Mouse (Mus musculus) R1 (cell line): ENCODE measurements at regions not wholly inside any gene's neighbourhood (a gene's known extent, or its start where the extent isn't known, plus 50 kb on each side); places are given as distances from the start of the nearest gene placed in this dataset.

Source experiments
- DNase-seq: peaks from one replicate; pipeline ENCODE4 v3.0.0-alpha.2; 2018; ENCODE audit warnings: low read depth, low spot score

DNA sequence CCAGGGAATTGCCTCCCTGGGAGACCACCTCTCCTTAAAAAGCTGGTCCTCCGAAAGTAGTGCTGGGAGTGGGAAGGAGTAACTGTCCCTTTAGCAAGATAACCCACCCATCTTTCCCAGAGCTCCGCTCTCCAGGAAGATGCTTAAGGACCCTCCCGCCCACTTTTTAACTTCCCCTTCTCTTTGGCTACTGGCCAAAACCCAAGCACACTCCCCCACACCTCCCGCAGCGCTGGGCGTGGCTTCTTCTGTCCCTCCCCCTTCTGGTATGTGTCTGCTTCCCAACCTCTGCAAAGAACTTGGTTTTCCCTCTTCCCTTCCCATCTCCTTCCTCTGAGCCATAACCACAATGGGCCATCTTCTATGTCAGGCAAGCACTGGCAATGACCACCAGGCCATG is 85.4 kb downstream of the Rpap3 start:
- DNase-seq = peak; percentile 85

DNA sequence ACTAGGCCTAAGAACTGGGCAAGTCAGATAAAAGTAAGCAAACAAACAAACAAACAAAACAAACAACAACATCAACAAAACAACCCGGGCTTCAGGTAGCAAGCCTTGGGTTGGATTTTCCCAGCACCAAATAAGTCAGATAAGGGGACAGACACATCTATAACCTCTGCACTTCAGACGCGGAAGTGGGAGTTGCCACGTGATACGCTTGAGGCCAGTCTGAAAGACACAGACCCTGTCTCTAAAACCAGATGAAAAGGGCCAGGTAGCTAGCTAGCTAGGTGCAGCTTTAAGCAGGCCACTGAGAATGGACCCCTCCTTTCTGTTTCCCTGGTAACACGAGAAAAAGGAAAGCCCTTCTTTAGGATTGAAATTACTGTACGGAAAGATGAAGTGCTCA is 85.9 kb downstream of the Rpap3 start:
- DNase-seq = peak; percentile 42

DNA sequence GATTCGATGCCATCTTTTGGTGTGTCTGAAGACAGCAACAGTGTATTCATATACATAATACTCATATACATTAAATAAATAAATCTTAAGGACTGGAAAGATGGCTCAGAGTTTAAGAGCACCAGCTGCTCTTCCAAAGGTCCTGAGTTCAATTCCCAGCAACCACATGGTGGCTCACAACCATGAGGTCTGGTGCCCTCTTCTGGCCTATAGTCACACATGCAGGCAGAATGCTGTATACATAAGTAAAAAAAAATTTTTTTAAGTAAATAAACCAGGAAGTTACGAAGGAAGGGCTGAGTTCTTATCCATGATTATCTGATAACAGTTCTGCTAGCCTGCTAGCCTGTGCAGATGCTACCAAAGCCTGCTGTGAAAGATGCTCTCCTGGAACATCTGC is 93.3 kb downstream of the Rpap3 start:
- DNase-seq = no peak

DNA sequence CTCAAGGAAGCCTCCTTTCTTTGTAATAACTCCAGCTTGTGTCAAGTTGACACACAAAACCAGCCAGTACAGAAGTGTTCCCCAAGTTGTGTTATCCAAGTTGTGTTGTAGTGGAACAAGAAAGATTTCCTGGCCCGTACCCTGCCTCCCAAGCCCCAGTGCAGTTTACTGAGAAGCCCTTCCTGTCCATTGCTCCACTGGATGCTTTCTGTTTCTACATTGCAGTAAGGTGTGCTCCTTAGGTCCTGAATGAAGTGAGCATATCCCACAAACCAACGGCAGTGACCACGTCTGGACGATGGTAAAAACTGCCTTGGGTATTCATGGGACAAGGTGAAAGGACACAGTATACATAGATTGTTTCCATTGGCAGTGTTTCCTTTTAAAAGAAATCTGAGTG is 94.9 kb downstream of the Rpap3 start:
- DNase-seq = no peak

DNA sequence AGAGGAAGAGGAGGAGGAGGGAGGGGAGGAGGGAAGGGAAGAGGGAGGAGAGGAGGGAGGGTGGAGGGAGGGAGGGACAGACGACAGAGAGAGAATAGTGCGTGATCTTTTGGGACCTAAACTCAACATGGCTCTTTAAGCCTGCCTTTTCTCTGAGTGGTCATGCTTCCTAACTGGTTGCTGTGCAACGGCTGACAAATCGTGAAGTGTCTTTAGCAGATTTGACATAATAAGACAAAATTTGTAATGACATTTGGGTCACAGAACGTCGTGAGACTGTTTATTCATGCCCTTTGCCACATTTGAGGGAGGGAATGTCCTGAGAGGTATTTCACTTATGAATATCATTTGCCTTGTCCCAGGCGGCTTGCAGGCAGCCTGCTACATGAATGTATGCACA is 96.1 kb downstream of the Rpap3 start:
- DNase-seq = no peak

- no peak for DNase-seq
Measured at GRCm38 (mm10) chr15:97608651-97609050, 97.0 kb downstream of the Rpap3 start.

- DNase-seq = no peak
Measured at GRCm38 (mm10) chr15:97607617-97608206, 97.9 kb downstream of the Rpap3 start.

GRCm38 (mm10) chr15:97606630-97607381 is 98.8 kb downstream of the Rpap3 start:
- DNase-seq = peak; percentile 98

GRCm38 (mm10) chr15:97606232-97606629 is 99.4 kb downstream of the Rpap3 start:
- DNase-seq = no peak

DNA sequence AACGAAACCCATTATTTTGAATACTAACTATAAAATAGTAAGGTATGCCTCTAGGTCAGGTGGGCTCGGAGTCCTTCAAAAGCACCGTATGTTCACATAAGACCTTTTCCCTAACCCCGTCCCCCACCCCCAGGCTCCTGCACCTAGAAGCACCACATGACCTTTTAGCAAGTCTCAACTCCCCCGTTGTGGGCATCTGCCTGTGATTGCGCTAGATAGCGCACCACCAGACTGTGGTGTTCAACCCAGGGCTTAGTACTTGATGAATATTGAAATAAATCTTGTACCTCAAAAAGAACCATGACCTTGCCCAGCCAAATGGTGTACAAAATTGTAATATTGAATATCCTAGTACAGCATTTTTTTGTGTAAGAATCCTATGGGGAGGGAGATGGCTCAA is 99.8 kb downstream of the Rpap3 start:
- no peak for DNase-seq

DNA sequence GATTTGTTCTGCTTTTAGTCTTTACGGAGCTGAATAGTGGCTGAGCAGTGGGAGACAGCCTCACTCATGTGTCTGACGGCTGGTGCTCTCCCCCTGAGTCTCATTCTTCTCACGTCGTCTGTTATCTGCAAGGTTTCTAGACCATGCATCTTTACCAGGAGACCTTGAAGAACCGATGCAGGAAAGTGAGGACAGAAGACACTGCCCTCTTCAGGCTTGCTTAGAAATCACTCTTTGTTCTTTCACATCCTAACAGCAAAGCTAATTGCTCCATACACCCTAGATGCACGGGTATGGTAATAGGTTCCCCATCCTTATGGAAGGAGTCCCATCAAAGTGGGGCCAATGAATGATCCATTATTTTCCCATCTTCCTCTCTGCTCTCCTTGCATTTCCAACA is 102.1 kb downstream of the Rpap3 start:
- peak; percentile 62 for DNase-seq

- DNase-seq = no peak
Measured at GRCm38 (mm10) chr15:97598270-97598669, 107.4 kb downstream of the Rpap3 start.

GRCm38 (mm10) chr15:97596514-97597081 is 109.0 kb downstream of the Rpap3 start:
- DNase-seq = no peak

DNA sequence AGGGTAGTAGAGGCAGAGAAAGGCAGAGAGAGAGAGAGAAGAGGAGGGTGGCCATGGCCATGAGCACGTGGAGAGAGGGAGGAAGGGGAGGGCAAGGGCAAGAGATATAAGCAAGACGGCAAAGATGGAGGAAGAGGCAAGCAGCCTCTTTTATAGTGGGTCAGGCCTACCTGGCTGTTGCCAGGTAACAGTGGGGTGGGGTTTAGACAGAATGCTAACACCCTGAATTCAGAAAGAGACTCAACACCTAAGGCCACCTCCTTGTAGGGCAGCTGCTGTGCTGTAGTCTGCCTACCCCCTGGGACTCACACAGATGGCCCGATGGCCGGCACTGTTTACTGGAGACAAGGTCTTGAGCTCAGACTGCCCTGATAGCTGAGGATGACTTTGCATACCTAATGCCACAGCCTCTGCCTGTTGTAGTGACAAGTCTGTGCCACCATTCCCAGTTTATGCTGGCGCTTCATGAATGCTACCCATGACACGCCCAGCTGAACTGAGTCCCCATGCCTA is 110.3 kb downstream of the Rpap3 start:
- peak; percentile 80 for DNase-seq

DNA sequence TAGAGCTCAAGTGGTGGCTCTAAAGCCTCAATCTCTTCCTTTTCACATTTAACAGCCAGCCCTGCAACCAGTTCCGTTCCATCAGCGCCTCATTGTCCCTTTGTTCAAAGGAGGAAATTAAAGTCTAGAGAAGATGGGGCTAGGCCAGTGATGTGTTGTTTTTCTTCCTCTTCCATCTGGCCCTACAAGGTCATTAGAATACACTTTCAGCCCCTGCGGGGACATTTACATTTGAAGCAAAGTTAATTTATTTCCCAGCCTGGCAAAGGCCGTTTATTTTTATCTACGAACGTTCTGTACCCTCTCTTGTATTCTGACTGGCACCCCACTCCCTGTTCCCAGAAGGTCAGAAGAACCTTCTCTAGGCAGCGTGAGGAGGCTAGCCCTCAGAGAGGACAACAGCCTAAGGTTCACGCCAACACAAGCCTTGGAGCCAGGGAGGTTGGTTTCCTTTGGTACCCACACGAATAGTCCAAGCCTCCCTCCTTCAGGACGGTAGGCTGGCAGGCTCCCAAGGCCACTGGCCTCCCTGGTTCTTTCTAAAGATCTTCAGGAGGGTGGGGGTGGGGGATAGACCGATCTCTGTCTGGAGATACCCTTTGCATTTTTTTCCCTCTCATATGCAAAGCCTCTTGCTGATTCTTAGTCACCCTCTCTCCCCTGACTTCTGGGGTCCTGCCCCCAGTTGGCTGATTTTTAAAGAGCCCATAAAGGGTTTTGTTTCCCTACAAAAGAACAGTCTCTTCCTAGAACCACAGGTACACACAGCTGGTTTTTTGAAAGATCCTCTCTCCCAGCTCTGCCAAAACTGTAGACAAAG is 111.6 kb downstream of the Rpap3 start:
- peak; percentile 99 for DNase-seq

DNA sequence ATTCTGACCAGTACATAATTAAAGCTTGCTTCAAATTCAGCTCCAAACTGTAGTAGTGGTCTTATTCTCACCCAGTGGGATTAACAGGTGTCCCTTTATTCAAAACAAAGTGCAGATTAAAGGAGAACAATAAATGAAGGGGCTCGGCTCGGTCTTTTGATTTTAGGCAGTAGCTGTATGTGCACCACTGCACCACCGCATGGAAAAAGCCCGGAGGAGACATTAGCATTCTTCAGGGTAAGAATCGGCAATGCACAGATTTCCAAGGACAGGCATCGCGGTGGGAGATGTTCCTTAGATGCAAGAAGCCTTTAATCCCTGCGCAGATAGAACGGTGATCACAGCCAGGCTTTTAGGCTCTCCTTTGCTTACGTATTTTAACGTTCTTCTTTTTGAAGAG is 112.8 kb downstream of the Rpap3 start:
- peak; percentile 81 for DNase-seq

DNA sequence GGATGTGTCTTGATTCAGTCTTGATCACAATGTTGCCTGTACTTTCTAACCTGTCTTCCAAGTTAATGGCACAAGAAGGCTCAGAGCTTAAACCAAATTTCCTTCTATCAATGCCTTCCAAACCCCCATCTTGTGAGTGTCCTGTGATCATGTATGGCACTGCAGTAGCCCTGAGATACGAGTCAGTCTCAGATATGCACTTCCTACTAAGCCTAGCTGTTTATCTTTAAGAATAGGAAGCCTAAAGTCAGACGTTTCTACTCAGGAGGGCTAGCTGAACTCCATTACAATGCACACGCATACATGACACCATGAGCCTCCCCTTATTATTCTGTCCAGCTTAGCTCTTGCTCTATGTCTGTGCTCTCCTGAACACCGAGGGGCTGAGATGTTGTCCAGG is 114.2 kb downstream of the Rpap3 start:
- DNase-seq = no peak

DNA sequence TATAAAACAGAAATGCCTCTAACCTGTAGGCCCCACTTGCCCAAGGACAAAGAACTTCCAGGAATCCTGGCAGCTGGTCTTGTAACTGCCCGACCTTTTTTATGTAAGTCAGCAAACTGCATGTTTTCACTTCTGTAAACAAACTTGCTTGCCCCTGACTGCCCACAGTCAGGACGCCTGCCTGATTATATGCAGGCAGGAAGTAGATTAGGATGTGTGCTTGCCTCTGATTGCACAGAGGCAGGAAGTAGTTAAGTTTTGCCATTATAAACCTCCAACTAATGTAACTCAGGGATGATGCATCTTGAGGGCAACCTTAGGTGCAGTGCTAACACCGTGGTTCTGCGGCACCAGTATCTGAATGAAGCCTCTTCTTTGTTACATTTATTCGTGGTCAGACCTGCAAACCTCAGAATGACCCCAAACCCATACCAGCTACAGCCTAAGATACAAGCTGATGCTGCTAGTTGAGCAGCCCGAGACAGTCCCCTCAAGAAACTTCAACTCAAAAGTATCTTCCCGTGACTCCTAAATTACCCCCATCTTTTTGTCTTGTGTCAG is 114.8 kb downstream of the Rpap3 start:
- no peak for DNase-seq

DNA sequence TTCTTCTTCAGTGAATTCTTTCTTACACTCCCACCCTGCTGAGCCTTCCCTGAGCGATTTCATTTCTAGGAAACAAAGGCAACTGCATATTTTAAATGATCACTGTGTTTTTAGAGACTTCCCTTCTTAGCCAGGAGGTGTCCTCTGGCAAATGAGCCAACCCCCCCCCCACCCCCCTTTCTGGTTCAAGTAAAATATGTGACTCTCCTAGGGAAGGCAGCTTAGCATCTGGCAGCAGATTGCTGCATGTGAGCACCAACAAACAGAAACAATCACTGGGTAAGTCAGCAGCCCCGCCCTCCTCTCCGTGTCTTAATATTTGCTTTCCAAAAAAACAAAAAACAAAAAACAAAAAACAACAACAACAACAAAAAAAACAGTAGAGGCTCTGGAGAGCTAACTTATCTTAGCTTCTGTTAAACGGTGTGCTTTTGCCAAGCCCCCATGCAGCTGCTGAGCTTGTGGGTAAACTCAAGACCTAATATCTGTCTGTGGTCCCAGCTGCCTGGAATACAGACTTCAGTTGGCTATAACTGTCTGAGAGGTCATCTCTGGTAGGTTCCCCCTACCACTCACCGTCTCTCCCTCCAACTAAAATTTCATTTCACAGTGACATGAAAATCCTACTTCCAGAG is 117.9 kb downstream of the Rpap3 start:
- DNase-seq = peak; percentile 79

- DNase-seq = peak; percentile 96
Measured at GRCm38 (mm10) chr15:97581724-97582154, 123.9 kb downstream of the Rpap3 start.

- no peak for DNase-seq
Measured at GRCm38 (mm10) chr15:97580726-97581125, 124.9 kb downstream of the Rpap3 start.
